Mouse (Mus musculus) NIH3T3 (cell line): Measurements from ENCODE around the gene Ppargc1a.

Source experiments
- DNase-seq: peaks from one replicate; pipeline ENCODE4 v3.0.0-alpha.2; 2012; ENCODE audit warnings: low read depth

Gene Ppargc1a

DNA sequence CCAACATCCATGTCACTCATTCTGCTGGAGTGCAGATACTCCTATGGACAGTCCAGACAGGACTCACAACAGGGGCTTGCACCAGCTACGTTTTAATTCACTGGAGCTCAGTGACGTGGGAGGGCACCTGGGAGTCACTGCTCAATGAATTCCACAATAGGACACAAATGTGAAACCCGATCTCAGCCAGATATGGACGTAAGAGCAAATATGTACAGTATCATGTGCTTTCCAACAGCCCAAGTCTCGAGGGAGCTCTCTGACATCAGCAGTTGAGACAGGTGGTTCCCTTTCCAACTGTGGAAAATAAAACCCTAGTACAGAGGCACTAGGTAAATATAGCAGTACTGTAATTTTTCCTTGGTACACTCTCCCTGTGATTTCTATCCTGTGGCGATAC is at the start of gene Ppargc1a:
Ppargc1a (minus strand) TSS at position 68 of the 400 bp plus-strand sequence.
- DNase-seq = peak; percentile 11

DNA sequence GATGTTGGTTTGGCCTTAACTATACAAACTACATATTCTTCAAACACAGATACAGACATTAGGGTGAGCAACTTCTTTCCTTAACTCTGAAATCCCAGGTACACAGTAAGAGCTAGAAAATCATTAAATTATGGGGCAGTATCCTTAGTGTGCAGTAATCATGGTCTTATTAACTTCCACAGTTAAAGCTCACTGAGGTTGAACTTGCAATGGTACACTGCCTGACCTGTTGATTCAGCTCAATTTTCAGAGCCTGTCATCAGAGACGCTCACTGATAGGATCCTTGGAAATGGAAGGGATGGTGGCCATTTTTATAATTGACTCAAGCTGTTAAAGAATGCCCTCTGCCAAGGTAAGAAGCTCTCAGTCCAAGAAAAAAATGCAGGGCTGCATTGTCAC is 49.4 kb upstream of the Ppargc1a start:
- DNase-seq = no peak

DNA sequence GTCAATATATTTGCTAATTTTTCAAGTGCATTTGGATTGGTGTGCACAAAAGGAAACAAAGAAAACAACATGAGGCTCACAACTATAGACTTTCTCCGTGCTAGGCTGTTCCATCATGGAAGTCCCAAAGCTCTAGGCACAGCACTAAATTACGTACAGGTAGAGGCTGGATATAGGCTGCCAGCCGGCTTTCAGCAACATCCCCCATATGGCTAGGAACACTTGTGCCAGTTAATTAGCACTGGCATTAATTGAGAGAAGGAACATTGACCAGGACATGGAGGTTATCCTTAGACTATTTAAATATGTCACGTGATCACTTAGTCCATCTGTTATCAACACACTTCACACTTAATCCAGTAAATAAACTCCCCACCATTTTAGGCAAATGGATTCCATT is 44.5 kb upstream of the Ppargc1a start:
- DNase-seq = no peak

DNA sequence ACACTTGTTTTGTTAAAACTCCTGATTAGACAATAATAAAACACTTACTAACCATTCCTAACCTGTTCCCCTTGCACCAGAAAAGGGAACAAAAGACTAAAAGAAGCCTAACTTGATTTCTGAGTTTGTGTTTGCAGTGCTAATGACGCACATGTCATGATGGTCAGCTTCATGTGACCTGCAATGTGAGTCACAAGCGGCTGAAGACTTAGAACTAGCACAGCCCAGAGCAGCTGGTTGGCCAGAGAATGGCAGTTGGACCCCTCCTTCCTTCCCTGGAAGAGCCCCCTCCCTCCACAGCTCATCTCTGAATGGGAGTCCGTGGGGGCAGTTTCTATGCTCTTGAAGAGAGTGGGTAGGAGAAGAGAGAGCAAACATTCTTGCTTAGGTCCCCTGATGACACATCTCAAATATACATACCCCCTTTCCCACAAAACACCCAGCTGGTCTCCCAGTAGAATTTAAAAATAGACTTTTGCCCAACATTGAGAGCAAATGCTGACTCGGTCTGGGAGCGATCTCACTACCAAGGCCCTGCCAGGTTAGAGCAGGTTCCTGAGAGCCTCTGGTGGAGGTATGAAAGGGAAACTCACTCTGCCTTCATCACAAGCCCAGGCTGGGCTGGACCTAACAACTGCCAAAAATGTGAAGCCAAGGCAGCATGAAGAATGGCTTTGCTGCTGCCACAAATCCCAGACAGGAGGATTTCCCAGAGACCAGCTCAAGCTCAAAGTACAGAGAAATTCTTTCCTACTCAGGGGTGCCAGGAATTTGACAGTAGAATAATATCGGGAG is 40.4 kb upstream of the Ppargc1a start:
- DNase-seq = peak; percentile 8

DNA sequence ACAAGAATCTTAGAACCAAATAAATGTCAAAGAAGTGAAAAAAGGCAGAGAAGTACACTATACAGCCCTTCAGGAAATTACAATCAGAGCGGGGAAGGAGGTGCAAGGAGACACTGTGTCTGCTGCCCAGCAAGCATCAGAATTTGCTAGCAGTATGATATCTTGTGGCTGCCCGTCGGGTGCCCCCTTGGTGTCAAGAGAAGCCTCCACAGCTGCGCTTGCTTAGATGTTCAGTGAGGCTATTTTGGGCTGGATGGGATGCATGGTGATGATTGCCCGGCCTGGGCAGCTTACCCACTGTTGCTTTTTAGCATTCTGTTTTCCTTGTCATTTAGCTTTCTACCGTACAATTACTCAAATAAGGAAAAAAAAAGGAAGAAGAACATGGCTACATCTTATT is 32.0 kb upstream of the Ppargc1a start:
- no peak for DNase-seq

DNA sequence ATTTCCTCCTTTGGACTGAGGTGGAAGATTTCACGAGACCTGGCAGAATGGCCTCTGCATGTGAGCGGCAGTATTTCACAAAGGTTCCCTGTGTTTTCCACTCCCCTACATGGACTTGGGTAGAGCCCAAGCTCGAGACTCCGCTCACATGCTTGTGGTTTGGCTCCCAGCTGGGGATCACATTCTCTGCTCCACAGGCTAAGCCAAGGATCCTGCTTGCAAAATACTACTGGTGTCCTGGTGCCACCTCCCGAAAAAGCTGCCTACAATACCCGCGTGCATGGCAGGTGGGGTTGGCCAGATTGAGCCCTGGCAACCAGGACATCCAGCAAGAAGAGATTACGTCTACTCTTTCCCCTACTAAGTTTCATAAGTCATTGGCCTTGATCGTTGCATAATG is 28.1 kb upstream of the Ppargc1a start:
- peak; percentile 55 for DNase-seq

DNA sequence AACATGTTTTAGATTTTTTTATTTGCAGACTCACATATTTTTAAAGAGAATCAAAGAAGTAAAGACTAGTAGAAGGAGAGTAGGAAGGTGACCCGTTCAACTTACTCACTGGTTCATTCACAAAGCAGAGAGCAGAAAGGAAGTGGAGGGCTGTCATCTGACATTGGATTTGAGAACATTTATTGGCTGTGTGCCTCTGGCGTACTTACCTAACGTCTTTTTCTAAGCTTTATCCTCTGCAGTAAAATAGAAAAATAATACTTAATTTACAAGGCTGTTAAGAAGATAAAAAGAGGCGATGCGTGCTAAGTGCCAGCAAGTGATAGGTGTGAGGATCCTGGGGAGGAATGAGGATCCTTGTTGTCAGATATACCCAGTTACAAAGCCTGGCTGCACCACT is 24.7 kb upstream of the Ppargc1a start:
- no peak for DNase-seq

DNA sequence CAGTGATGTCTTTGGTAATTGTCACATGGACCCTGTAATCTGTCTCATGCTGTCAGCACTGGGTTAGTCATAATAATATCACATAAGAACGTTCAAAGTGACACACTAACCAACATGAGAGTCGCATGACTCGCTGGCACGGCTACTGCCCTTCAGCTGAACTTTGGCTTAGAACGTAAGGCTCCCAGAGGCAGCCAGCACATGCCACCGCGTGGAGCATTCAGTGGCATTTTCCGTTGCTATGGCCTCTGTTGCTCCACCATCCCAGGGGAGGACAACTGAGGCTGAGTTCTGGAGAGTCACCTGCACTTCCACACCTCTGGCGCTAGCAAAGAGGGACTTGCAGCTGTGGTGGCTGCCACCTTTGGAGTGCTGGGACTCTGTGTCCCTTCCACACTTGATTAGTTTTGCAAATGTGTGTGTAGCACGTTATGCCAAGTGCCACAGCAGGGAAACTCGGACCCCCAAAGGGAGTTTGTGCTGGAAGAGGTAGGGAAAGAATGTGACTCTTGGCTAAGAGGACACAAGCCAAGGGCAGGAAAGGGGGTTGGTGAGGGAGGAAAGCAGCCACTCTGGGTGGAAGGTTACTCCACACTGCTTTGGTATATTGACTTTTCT is 24.1 kb upstream of the Ppargc1a start:
- DNase-seq = peak; percentile 14

DNA sequence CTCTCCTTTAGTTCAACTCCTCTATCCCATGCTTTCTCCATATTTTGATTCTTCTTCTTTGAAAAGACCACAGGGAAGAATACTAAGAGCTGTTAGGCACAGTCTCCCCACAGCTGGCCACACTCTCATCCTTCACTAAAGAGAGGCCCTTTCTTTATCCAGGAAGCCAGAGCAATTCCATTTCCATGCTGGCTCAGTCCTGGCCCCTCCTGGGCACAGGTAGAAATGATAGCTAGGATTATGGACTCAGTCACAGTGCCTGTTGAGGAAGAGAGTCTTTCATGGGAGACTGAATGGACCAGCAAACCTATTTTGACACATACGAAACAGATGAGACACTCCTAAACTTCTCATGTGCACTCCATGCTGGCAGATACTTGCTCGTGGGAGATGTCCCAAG is 18.7 kb upstream of the Ppargc1a start:
- DNase-seq = no peak

DNA sequence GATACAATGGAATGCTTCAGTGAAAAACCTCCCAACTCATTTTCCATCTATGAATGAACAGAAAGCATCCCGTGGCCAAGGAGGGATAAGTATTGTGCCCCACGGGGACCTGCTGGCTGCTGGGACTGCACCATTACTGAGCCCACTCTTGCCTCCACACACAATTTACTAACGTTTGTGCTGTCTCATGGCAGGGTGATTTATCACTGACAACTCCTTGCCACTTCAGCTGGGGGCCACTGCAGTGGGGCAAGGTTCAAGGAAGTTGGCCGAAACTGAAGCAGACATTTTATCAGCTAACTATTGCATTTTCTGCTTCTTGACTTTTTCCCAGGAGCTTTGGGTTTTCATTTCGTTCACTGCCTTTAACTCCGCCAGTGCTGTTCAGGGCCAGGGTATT is 17.5 kb upstream of the Ppargc1a start:
- no peak for DNase-seq

DNA sequence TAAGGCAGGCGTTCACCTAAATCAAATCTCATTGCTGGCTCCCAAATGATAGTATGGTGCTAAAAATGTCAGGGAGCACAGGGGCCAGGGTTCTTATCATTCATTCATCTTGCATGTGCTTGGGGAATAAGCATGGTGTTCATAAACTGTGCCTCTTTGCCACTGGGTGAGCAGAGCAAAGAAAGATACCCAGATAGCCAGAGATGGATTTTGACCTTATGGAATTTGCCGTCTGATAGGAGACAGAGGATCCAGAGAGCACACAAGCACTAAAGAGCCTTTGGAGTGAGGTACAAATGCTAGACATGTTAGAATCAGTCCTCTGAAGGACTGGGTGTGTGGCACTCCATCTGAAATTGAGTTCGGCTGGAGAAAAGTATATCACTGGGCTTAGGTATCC is 16.7 kb upstream of the Ppargc1a start:
- DNase-seq = no peak

DNA sequence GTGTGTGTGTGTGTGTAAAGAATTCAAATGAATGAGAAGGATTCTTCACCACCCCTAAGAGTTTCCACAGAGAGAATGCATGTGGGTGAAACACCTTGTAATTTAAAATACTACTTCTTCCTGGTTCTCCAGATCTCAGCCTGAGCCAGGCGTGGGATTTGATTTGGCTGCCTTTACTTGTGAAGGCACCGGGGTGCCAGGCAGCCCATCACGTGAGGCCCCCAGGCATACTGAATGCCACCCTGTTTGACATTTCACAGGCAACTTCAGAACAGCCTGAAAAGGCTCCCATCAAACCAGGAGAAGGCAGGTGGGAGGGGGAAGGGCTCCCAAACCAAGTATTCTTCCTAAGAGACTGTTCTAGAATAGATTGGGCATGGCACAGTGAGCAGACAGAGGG is 16.1 kb upstream of the Ppargc1a start:
- no peak for DNase-seq

DNA sequence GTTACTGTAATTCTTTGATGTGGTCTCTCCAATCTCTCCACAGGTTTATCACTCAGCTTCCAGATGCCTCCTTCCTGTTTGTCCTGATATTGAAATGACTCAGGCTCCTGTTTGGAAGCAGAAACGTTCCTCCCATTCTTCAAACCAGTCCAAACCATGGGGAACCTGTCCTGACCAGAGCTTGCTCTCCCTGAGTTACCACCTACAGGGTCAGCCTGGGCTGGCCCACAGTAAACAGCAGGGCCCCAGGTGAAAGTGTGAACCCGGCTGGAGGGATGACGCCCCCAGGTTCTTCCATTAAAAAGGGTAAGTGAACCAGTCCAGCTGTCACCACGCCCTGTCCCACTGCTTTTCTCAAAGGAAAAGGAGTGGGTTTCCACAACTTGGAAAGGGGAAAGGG is 15.5 kb upstream of the Ppargc1a start:
- DNase-seq = no peak

DNA sequence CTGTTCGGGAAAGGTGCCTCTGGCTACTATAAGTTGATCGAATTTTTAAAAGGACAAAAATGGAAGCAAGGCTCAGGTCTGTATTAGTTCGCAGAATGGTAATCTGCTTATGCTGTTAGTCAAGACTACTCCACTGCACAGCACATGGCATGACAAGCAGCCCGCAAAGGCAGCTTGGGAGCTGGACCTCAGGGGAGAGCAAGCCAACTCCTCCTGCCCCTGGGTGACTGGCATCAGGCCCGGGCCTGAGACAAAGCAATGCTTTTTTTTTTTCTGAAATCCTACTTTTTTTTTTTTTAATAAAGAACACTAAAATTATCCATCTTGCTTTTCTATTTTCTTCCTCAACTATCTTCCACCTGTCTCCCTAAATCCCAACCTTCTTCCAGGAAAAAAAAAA is 15.1 kb upstream of the Ppargc1a start:
- DNase-seq = no peak

DNA sequence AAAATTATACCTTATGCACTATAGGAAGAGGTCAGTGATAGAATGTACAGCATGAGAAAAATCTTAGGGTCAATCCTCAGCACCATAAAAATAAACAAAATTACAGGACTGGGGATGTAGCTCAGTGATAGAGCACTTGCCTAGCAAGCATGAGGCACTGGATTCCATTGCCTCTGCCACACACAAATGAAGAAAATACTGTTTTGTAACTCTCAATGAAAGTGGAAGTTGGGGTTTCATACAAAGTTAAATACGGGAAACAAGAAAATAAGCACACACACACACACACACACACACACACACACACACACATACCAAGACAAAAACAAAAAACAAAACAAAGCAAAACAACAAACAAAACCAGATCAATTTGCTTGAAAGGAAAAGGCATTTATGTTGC is 10.1 kb upstream of the Ppargc1a start:
- no peak for DNase-seq

DNA sequence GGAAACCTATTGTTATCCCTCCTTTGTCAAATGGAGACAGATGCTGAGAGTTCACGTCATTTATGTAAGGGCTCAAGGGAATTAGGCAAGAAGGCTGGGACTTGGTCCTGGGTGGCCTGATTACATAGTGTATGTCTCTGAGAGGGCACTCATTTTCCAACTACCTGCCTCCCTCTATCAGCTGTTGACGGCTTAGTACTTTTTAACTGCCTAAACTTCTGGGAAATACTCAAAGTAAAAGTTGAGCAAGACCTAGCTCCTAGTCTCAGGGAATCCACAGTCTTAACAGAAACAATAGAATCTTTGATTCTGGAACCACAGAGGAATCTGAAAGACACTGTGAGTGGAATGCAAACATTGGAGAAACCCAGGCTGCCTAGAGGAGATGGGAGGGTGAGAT is 6.2 kb upstream of the Ppargc1a start:
- no peak for DNase-seq

DNA sequence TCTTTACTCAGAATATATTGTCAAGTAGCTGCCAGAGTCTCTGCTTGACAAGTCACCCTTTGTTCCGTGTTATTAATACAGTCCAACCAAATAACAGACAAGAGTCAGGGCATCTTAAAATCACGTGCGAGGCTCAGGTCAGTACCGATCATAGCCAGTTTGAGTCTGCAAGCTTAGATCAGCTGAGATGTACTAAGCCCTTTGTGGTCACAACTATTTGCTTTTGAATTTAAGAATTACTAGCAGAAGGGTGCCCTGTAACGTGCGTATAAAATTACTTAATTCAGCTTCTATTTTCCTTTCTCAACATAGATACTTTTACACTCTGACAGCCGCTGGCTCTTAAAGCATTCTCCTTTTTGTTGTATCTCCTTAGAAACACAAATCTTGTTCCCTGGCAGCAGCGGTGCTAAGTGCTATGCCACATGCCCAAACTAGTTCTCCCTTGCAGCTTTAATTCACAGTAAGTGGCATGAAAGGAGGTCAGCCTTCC is 718 bp upstream of the Ppargc1a start:
- no peak for DNase-seq

DNA sequence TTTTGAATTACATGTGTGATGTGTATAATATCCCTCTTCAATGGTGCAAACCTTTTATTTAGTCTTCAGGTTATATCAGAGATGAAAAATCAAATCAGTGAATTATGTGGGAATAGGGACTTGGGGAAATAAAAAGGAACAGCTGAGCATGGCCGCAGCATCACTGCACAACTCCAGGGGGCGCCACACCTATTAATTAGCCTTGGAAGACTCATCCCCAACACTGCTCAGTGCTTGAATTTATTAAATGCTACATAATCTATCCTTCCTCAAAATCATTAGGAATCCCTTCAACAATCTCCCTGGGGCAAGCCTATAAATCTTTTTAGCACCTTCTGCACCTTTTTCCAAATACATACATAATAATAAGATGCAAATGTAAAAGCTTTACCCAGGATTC is 1.9 kb downstream of the Ppargc1a start:
- DNase-seq = no peak

DNA sequence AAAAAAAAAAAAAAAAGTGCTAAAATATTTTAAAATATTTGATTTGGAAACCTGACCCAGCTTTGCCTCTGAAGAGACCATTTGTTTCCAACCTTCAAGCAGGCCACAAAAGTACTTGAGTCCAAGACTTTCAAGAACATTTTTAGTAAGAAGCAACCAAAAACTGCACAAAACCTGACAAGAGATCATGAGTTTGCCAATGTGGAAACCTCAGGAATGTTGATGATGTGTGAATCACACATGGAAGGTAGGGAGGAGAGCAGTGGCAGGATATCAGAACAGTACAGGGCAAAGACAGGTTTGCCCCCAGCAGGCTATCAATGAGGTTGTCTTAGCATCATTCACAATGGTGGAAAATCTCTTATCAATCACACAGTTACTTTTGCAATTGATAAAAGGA is 2.5 kb downstream of the Ppargc1a start:
- peak; percentile 6 for DNase-seq

DNA sequence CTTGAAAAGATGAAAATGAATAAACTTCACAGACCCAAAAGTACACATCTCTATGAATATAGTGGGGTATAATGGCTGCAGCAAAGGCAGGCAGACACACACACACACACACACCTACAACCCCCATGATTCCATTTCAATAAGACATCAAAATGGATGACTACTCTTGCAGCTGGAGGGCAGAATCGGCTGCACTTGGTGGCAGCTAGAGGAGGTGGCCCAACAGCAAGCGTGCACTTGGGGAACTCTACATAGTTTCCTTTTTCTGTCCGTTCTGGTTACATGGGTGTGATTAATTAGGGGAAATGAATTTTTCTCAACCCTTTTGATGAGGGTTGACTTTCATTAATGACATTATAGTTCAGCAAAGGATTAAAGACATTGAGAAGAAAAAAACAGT is 4.0 kb downstream of the Ppargc1a start:
- DNase-seq = no peak

DNA sequence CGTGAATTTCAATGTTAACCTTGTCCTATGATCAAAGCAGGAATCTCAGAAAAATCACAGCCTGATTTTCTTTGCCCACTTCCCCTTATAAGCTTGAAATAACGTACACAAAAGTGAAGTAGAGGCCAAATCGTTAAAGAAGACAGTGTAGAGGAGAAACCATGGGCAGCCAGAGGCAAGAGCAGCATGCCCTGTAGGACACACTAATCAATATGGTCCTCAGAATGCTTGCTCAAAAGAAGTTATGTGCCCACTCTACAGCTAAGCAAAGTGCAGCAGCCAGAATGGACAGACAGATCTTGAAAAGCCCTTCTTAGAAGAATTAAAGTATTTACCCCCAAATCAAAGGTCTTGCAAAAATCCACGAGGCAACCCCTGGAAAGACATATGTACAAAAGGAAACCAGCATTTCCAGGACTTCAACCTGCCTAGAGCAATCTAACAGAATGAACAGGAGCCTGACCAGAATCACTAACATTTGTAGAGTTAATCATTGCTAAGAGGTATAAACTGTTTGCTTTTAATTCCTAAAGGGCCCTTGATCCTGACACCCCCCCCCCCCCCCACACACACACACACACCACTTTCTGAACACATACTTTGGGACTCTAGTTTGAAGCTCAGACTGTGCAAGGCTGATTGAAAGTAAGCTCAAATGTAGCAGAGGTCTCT is 9.8 kb downstream of the Ppargc1a start:
- no peak for DNase-seq

DNA sequence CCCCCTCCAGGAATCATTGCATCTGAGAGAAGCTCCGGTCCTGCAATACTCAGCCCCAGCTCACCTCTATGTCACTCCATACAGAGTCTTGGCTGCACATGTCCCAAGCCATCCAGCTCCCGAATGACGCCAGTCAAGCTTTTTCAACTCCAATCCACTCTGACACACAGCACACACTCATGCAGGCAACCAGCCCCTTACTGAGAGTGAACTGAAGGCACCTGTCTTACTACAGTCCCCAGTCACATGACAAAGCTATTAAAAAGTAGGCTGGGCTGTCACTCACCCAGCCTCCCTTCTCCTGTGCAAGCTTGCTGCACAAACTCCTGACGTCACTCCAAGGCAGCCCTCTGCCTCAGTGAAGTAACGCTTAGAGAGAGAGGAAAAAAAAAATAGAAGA is 13.9 kb downstream of the Ppargc1a start:
- DNase-seq = peak; percentile 11

DNA sequence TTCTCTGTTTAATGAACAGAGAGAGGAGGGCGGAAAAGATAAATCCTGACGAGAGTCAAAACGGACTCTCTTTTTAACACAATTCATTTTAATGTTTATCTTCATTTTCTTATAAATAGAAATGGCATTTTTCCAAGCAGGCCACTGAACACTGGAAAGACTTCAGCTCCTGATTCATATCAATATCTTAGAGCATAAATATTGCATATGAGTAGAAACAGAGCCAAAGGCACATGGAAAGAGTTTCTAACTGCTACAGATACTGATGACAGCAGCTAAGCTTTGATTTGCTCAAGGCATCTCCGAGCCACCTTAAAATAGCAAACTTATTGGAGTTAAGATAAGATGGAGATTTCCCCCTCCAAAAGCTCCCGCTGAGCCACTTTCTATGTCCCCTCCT is 14.3 kb downstream of the Ppargc1a start:
- peak; percentile 18 for DNase-seq
